Mouse (Mus musculus) kidney, adult 2 months (tissue): ENCODE data around the gene 9530068E07Rik.

Source experiments
- CTCF ChIP-seq: fragments of 200-500 bp; conservative IDR thresholded peaks from 2 replicates; pipeline ENCODE4 v1.5.1; 2011; ENCODE audit warnings: low read depth, mild to moderate bottlenecking, control low read depth, low read length, moderate library complexity, mixed read lengths; ENCODE audit not compliant: insufficient read depth, insufficient read length
- POLR2A ChIP-seq: fragments of 200-500 bp; IDR thresholded peaks from one replicate; pipeline ENCODE4 v1.6.1; 2011; ENCODE audit warnings: low read depth, low read length, control low read depth

DNA sequence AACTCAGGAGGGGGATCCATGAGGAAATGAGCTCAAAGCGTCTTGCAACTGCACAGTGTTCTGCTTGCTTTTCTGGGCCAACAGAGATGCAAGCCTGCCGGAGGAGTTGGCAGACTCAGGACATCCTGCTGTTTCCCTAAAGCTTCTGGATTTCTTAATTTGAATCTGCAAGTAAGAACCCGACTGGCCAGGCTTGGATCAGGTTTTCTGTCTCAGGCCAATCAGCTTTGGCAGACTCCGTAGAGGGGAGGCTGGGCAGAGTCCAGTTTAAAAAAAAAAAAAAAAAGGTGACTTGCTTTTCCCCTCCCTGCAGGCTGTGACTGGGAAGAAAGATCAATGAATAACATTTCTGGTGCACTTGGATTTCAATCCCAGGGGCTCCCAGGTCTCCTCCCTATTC lies 37.7 kb upstream of the 9530068E07Rik start:
- TF ChIP-seq CTCF (no peak), POLR2A (no peak)
